8 mouse cellular contexts compared by ENCODE assay signal in genomic region chr6:82971031-82971430, GRCm38 (mm10). TPM values are rescaled to one million over a fixed set of nuclear protein-coding genes. Genes with fewer than 3 reads are reported as not detected.
DNase-seq lines count a peak whose midpoint lies in the region; ATAC-seq lines count a peak whose summit lies in the region.

No protein-coding gene starts in this region.

- 14% methylated on average over 5 of the region's 5 CpGs for WGBS in midbrain, embryonic 14.5 days

- no peaks in the 10 kb centered on the region for H3K27me3 ChIP-seq in midbrain, embryonic 14.5 days (ENCODE audit: control insufficient read depth, insufficient read depth, low read length)
- no peaks in the 10 kb centered on the region for H3K27me3 ChIP-seq in splenic B cell, adult 2 months (ENCODE audit: control insufficient read depth, insufficient read depth, low read length, poor library complexity, severe bottlenecking)

- 0 out of 2 replicates have a peak, but pooled peaks have one; percentile 67 for ATAC-seq in midbrain, embryonic 14.5 days (ENCODE audit: low FRiP score, low TSS enrichment)

- no peaks in the 10 kb centered on the region for H3K9me3 ChIP-seq in midbrain, embryonic 14.5 days (ENCODE audit: control insufficient read depth, low read length)

- H3K4me2 ChIP-seq in midbrain, embryonic 14.5 days (ENCODE audit: low read length), result no peak overlapping the region

- no peak overlapping the region for H3K27ac ChIP-seq in midbrain, embryonic 14.5 days (replicated peaks; ENCODE audit: low read depth, low read length)

- intact Hi-C loops in left cerebral cortex, postnatal 36 days (cut with DNase I), result loop anchor here (2.0 to 5.0 kb wide), 2 partner anchors 54 to 229 kb away; no protein-coding TSS in a partner anchor

- H3K4me3 ChIP-seq in midbrain, embryonic 14.5 days (replicated peaks; ENCODE audit: low read depth, low read length), result no peak overlapping the region

- H3K36me3 ChIP-seq in midbrain, embryonic 14.5 days (ENCODE audit: control insufficient read depth, insufficient read depth, low read length), result no peaks in the 10 kb centered on the region
- no peaks in the 10 kb centered on the region for H3K36me3 ChIP-seq in splenic B cell, adult 2 months (ENCODE audit: control insufficient read depth, insufficient read depth, low read length, poor library complexity, severe bottlenecking)

- H3K9ac ChIP-seq in midbrain, embryonic 14.5 days (replicated peaks; ENCODE audit: low read length), result no peak overlapping the region

- DNase-seq in 3134 (ENCODE audit: extremely low read depth, insufficient read length, low spot score), result peak; percentile 16
- peak; percentile 75 for DNase-seq in R1 (ENCODE audit: low read depth, low spot score)
- DNase-seq in cerebellum, postnatal 36 days, result peak; percentile 65 to 80
- peak; percentile 25 for DNase-seq in gastrocnemius, postnatal 10 days
- DNase-seq in kidney, adult 18-20 months, result peak; percentile 40
- peak; percentile 59 to 62 for DNase-seq in left cerebral cortex, postnatal 36 days (ENCODE audit: low spot score in 2 of 2)
- peak; percentile 85 for DNase-seq in midbrain, embryonic 14.5 days
- peak; percentile 62 for DNase-seq in splenic B cell, adult 2 months (ENCODE audit: low read depth, low spot score)

- no peaks in the 10 kb centered on the region for H3K4me1 ChIP-seq in midbrain, embryonic 14.5 days (ENCODE audit: control insufficient read depth, insufficient read depth, low read length)

RNA-seq across cellular contexts. Expression of gene M1ap, which starts 24.3 kb away (rescaled TPM):
- total RNA-seq in gastrocnemius, postnatal 10 days (2021), result under 1 TPM in 1 of 2 experiments, not detected in 1; 0.49 TPM
- total RNA-seq in left cerebral cortex, postnatal 36 days (2021), result under 1 TPM in 1 of 2 experiments, not detected in 1; 0.22 TPM
- 0.28 TPM in 1 of 2 replicates, not detected in the other for polyA plus RNA-seq in midbrain, embryonic 14.5 days (2014; fragmentation: Nextera tagmentation; extraction: Ambion mirVana)

RNA-seq across cellular contexts. Expression of gene Sema4f, which starts 31.5 kb away (rescaled TPM):
- under 1 TPM; 0.47 to 0.49 TPM for total RNA-seq in gastrocnemius, postnatal 10 days (2021)
- 10 to 100 TPM; 37.2 to 39.0 TPM for total RNA-seq in left cerebral cortex, postnatal 36 days (2021)
- 11.3 and 11.5 TPM in 2 replicates for polyA plus RNA-seq in midbrain, embryonic 14.5 days (2014; fragmentation: Nextera tagmentation; extraction: Ambion mirVana)

Comparison
In these comparisons a context has a peak if more than half of its experiments do, and no peak if none do; other contexts are left out.
1. DNase-seq: peak in every context shown above with its lines; median percentile 85 in midbrain, embryonic 14.5 days; 75 in R1; 72 in cerebellum, postnatal 36 days; 62 in splenic B cell, adult 2 months; 60 in left cerebral cortex, postnatal 36 days; 40 in kidney, adult 18-20 months; 25 in gastrocnemius, postnatal 10 days; 16 in 3134.
2. RNA of gene Sema4f, which starts 31.5 kb away (total RNA-seq): 37.2 to 39.0 TPM in left cerebral cortex, postnatal 36 days; 0.47 to 0.49 TPM in gastrocnemius, postnatal 10 days; every median in the first group is over 10 times any median in the second.